Mouse (Mus musculus) mouse trophoblast stem cell (cell line): Measurements from ENCODE around the gene Lamp1.

Source experiments
- in situ Hi-C, 2 experiments: fragments of 300-500 bp; cut with MseI, MboI; formaldehyde crosslinking; loops; 2 replicates in 1 of 2; 3 replicates in 1 of 2; pipeline ENCODE4 v1.15.1; 2025

Lamp1 gene

DNA sequence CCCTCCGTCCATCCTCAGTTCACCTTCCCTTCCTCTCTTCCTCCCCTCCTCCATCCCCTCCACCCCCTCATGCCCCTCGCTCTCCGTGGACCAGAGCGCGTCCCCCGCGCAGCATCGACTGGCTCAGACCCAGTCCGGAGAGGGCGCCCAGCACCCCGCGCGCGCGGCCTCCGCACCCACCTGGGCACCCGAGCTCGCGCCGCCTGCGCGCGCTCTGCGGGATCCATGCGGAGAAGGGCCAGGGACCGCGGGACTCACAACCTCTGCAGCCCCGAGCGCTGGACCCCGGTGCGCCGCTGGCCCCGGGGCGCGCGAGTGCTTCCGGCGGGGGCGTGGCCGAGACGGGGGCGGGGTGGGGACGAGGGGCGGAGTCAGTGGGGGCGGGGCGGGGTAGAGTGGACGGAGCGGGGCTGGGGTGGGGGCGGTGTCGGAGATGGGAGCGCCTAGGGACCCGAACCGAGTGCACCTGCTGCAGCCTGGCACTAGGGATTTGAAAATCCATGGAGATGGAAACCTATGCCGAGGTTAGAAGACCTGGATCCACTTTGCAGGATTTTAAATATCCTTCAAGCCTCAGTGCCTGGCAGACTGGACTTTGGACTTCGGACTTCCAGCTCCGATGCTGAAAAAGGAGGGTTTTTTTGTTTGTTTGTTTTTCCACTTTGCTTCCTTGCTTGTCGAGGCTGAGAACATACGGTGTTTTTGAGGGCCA, 41.5 kb downstream of the Lamp1 start, which contains the start of gene Grtp1:
Grtp1 (minus strand) TSS at position 320 of the 712 bp plus-strand sequence.
- in situ Hi-C loops: no loop called here

DNA sequence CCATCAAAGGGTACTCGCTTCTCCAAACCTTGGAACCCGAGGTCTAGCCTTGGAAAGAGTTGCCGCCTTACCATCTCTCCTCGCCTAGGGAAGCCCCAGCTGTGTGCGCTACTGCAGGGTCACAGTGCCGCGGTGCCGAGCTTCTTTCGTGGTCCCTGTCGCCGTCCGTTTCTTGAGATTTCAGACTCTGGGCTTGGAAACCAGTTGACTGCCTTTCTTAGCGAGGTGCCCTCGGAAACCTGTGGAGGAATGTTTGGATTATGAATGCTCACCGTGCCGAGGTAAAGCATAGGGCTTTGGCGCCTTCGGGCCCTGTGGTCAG, 42.0 kb downstream of the Lamp1 start:
- in situ Hi-C loops: no loop called here

DNA sequence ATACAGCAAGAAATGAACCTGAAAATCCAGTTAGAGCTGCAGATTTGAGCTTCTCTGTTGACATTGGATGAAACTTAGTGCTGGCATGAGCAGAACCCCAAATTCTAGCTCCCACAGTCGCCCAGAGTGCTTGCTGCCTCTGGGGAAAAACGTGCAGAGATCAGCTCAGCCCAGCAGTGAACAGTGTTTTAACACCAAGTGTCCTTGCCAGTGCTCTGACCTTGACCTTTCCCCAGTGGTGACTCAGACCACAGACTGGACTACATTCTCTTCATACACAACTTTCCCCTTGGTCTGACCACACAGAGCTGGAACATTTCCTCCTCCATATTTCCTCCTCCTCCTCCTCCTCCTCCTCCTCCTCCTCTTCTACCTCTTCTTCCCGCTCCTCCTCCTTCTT, 43.1 kb downstream of the Lamp1 start:
- in situ Hi-C loops: no loop called here

DNA sequence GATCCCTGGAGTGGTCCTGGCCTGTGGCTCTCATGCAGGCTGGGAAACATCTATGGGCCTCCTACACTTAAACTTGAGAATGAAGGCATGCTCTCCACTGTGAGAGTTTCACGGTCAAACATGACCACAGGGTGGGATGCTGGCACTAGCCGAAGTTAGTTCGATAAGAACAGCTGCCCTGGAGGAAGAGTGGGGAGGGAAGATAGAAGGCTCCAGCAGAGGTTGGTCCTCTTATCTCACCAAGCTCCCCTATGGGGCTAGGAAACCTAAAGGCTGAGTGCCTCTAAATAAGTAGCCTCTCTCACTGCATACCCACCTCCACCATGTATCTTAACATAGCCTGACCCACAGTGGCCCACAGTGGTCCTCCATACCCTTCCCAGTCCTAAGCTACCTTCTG, 43.8 kb downstream of the Lamp1 start:
- in situ Hi-C loops: no loop called here

DNA sequence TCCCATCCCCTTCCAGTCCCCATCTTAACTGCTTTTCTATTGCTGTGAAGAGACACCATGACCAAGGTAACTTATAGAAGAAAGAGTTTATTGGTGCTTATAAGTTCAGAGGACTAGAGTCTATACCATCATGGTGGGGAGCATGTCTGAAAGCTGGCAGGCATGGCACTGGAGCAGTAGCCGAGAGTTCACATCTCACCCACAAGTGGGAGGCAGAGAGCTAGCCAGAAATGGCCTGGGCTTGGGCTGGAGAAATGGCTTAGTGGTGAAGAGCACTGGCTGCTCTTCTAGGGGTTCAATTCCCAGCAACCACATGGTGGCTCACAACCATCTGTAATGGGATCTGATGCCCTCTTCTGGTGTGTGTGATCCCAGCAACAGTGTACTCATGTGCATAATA, 44.5 kb downstream of the Lamp1 start:
- in situ Hi-C loops: no loop called here

DNA sequence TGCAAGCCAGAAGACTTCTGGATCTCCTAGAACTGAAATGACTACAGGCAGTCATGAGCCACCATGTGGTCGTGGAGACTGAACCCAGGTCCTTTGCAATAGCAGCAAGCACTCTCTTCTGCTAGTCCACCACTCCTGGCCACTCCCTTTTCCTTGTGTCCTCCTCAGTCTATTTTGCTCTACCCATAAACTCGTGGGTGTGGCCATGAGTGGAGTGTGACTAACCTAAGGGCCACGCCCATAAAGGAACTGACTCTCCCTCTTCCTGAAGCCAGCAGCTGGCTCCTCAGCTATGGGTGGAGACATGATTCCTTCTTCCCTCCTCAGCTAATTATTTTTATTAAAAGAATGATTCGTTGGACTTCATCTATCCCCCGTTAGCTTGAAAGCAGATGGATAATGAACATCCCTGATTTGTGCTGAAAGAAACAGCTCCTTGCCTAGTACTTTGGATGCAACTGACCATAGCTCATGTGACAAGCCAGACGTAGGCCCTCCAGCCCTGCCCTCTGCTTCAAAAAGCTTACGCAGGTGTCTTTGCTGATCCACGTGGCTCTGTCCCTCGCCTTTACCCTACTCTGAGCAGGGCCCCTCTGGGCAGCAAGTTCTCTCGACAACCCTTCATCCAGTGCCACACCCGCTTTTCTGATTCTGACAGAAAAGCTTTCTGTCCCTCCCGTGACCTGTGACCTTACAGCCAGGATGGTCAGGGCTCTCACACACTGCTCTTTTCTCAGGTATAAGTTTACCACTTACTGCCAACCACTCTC, 45.6 kb downstream of the Lamp1 start:
- in situ Hi-C loops: no loop called here

DNA sequence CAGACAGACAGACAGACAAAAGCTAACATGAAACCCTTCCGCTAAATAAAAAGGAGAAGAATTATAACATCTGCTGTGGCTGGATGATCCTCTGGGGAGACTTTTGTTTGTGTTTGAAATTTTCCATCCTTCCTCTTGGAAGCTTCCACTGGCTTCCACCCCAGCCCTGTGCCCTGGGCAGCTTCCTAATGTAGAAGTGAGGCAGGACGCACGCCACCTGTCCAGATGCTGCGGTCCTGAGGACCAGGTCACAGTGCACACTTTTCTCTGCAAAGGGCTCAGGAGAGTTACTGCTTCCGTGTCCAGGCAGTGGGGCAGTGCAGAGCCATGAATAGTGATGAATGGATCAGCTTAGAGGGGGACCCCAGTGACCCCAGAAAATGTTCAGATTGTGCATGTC, 46.4 kb downstream of the Lamp1 start:
- in situ Hi-C loops: no loop called here

DNA sequence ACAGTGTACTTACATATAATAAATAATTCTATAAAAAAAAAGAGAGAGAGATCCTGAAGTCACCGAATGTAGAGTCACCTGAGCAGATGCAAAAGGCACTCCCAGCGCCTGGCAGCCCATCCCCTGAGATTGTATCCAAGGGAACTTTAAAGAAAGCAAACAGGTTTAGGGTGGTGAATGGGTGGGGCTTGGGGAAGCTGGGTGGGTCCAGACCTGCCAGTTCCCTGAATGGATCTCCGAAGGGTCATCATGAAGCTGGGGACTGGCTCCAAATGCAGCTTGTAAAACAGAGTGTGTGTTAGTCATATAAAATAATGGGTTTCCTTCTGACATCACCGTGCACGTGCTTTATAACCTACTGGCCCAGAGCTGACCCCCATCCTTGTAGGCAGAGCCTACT, 47.3 kb downstream of the Lamp1 start:
- in situ Hi-C loops: no loop called here

DNA sequence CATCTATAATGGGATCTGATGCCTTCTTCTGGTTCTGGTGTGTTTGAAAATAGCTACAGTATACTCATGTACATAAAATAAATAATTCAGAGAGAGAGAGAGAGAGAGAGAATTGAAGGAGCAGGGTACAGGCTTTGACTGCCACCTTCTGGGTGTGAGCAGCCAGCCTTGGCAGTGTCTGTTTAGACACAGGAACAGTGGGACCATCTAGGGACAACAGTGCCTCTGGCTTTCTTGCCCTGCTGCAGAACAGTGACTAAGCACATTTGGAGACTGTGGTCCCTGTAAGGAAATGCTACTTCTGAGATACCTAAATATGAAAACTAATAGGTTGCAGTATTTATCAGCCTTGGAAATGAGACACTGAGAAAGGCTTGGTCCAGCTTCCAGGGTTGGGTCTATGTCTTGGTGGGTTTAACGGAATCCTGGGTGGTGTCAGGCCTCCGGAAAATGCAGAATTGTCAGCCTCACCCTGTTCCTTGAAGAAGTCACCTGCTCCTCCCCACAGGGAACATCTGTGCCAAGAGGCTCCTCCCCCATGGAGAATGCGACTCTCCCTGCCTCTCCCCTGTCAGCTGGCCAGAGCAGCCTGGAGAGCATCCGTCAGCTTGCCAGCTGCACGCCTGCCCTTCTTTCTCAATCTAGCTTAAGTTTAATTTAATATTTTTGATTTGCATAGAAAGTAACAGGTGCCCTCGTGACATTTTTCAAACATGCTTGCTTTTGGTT, 49.8 kb downstream of the Lamp1 start:
- in situ Hi-C loops: no loop called here

DNA sequence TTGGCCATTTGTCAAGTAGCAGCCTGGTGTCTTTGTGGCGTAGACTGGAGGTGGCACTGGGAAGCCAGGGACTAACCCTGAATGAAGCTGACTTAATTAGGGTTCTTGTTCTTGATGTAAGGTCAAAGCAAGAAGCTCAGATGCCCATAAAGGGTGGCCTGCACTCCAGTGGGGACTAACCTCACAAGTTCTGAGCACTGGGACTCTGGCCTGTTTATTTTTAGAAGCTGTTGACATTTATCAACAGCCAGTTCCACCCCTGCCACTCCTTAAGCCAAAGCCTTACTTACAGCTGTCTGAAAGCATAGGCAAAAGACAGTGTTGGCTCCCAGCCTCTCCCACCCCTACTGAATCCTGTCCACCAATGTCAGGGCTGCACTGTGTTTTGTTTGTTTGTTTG, 50.8 kb downstream of the Lamp1 start:
- in situ Hi-C loops: no loop called here

DNA sequence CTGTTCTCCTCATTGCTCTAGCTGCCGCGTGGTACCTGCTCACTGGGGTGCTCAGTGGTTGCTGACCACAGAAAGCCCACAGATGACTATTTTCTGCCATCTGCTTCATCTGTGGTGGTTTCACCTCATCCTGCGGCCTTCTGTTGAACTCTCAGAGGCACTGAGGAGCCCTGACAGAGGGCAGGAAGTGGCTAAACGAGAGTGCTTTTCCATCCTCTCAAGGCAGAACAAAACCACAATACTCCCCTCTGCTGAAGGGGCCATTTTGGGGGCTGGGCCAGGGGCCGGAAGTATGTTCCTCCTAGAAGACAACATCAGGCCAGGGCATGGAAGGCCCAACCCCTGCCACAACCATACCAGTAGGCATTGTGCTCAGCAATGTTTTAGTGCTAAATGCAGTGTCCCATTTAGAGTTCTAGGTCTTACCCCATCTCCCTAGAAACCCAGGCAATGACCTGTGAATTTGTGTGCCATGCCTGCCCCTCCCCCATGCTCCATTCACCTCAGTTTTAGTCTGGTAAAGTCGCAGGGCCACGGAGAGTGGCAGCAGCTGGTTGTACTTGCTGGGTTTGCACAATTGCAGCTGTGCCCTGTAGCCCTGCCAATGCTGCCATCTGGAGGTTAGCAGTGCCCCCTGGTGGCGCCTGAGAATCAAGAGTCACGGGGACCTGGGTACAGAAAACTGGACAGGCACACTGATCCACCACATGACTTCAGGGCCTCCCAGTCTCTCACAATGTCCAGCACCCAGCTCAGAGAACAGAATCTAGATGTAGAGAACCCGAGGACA, 54.7 kb downstream of the Lamp1 start:
- in situ Hi-C loops: no loop called here

DNA sequence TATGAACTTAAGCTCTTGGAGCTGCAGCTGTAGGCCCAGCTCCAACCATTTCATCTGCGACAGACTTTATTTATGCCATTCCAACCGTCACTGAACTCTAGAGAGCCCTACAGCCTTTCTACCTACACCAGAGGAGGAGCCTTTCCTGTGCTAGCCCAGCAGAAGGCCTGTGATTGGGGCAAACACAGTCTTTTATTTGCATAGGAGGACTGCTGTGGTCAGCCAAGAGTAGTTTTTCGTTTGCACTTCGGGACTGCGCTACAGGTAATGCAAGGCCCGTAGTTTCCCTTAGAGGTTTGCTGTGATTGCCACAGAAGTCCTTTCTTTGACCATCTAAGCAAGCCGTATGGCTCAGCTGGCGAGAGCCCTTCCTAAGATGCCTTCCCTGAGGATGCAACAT, 57.4 kb downstream of the Lamp1 start:
- in situ Hi-C loops: no loop called here

DNA sequence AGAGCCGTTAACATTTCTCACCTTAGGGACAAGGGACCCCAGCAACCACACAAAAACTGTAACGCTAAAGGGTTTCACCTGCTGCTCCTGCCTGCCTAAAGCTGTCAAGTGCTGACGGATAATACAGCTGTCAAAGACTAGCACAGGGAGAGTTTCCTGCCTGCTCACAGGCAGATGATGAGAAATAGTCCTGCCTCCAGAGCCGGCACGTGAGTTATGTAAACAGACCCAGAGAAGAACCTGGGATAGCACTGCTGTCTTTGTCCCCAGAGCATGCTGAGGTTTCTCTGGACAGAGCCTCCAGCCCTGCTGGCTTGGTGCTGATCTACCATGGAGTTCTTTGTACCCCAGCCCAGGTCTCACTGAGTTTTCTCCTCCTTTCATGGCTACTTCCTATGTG, 58.1 kb downstream of the Lamp1 start:
- in situ Hi-C loops: no loop called here

DNA sequence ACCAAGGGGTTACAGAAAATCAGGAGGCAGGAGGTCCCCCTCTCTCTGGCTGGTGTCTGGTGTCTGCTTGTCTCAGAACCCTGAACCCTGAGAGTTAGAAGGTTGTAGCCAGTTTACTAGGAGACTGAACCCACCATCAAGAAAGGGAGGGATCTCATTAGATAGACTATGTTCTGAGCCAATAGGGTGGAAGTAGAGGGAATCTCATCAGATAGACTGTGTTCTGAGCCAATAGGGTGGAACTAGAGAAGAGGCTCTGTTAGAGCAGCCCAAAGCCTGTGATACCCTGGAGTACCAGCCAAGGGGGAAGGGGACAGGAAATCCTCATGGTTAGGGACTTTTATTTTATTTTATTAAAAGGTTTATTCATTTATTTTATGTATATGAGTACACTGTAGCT, 59.0 kb downstream of the Lamp1 start:
- in situ Hi-C loops: no loop called here

DNA sequence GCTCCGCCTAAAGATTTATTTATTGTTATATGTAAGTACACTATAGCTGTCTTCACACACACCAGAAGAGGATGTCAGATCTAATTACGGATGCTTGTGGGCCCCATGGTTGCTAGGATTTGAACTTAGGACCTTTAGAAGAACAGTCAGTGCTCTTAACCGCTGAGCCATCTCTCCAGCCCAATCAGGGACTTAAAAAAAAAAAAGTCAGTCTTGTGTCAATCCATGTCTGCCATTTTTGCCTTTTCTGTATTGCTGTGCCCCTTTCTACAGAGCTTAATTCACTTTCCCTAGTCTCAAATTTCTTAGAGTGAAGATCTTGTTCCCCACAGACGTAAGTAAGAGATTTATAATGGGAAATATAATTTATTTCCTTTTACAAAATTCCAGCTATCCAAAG, 59.5 kb downstream of the Lamp1 start:
- in situ Hi-C loops: no loop called here

DNA sequence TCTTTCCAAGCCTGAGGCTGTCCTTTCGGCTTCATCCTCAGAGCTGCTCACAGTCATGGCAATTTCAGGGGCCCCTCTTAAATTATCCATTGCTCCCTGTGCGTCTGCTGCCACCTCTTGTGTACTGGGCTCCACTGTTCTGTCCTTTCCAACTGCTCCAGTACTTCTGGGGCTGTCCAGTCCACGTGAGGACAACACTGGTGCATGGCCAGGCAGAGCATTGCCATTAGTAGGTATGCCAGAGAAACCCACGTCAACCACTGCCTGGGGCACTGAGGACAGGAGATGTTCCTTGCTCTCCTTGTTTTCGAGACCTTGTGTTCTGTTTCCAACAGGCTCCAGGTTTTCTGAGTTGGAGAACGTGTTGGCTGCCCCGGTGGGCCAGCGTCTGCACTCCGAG, 65.5 kb downstream of the Lamp1 start:
- in situ Hi-C loops: no loop called here
